Mouse (Mus musculus) left cerebral cortex, adult 9 months (tissue): ENCODE results near the gene Dhx58.
"Not testable (repeated sequence)": the region's sequence is repeated elsewhere in the genome, so short reads cannot be mapped to it uniquely, and the experiment has no call there.

Experiments used
- DNase-seq, 2 experiments: peaks; one replicate each; pipeline ENCODE4 v3.0.0; 2022; ENCODE audit warnings: low spot score in 2 of 2

Gene Dhx58

GRCm38 (mm10) chr11:100700710-100701109 lies 3.4 kb downstream of the Dhx58 start:
- no peak for DNase-seq

DNA sequence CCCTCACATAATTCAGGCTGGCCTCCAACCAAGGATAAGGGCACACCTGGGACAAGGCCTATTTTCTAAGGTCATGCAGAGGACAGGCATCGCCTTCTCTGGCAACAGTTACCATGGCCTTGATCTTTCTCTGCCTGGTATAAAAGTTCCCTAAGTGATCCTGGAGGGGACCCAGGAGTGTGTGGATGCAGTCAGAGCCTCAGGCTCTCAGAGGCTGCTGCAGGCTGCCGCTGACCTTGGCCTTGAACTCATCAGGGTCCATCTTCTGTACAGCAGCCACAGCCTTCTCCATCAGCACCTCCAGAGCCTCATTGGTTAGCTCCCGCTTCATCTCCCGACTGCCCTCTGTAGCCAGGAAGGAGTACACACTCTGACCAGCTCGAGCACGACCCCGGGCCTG lies 6.2 kb downstream of the Dhx58 start:
- no peak for DNase-seq

- peak in 1 of 2 experiments; percentile 72 for DNase-seq
Measured at GRCm38 (mm10) chr11:100694926-100695325, 9.1 kb downstream of the Dhx58 start.

DNA sequence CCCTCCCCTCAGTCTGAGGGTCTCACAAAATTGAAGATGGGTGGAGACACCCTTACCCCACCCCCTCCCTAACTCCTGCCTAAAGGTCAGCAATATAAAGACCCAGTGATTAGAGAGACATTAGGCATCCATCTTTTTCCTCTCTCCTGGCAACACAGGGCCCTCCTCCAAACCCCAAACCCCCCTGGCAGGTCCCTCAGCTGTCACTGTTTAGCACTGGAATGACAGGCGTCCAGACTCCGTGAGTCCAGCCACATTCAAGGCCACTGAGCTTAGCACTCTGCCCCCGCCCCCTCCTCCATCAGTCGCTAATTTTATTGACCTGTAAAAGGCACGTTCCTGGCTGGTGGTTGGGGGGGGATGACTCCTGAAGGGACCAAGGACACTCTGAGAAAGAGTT lies 10.9 kb downstream of the Dhx58 start:
- DNase-seq, result no peak

DNA sequence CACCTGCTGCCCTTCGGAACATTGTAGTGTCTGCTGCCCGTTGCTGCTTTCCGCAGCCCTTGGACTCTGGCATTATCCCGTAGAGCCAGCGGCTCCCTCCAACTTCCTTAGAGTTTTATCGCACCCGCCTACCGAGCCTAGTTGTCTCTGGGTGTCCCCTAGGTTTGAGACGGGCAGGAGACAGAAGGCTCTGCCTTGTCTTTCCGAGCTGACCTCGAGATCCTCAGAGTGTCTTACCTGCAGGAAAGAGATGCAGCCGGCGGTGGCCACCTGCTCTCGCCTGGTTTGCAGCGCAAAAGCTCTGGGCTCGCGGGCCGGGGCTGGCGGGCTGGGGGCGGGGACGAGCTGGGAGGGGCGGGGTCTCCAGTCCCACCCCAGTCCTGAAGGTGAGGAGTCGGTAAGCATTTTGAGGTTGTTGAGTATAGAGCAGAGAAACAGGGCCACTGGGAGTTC lies 11.9 kb downstream of the Dhx58 start, which contains the start of gene Zfp385c:
Gene Zfp385c (minus strand): TSS at position 292 of the 453 bp plus-strand sequence.
- no peak for DNase-seq

DNA sequence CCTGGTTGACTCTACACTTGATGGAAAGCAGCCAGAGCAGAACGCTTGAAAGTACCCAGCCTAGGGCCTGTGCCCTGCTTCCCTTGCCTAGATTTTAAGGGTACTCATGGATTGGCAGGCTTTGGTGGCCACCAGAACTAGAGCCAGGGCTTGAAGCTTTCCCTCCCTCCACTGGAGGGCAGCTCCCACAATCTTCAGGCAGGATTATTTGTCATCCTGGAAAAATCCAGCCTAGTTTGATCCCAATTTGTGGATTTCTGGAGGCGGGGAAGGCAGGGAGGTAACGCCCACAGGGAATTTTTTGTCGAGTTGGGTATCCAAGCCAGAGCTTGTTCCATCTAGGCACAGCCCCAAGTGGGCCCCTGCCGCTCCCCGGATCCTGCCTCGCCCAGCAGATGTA lies 13.7 kb downstream of the Dhx58 start:
- no peak for DNase-seq

- no peak for DNase-seq
Measured at GRCm38 (mm10) chr11:100688443-100688842, 15.6 kb downstream of the Dhx58 start.

DNA sequence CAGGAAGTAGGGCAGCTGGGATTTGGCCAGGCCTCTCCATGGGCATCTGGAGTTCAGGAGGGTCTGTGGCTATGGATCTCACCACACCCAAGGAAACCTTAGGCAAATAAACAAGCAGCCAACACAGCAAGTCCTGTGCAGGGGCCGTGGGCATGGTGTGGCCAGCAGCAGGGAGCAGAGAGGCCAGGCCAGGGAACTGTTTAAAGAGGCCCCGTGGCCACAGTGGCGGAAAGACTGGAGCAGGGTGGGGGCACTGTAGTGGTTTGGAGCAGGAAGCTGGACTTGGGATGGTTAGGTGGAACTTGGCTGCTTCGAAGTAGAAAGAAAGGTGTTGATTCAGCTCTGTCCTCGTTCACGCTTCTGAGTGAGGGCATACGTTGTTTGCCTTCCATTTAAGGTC lies 16.8 kb downstream of the Dhx58 start:
- DNase-seq, result no peak

DNA sequence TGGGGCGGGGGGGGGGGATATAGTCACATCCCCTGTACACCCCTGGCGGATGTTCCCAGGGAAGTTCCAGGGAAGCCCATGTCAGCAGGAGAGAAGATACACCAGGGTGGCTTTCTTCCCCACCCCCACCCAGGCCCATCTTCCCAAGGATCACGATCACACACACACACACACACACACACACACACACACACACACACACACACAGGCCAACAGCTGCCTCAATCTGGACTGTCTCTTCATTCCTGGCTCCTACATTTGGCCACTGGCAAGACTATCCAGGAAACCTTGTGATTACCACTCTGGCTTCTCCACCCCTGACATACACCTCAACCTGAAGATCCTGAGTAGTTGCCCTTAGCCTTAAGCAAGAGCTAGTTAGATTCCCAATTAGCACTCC lies 18.7 kb downstream of the Dhx58 start:
- DNase-seq, result no peak

GRCm38 (mm10) chr11:100684084-100684483 lies 20.0 kb downstream of the Dhx58 start:
- DNase-seq, result no peak

- DNase-seq, result no peak
Measured at GRCm38 (mm10) chr11:100682526-100682925, 21.5 kb downstream of the Dhx58 start.

GRCm38 (mm10) chr11:100681826-100682225 lies 22.2 kb downstream of the Dhx58 start:
- no peak for DNase-seq

GRCm38 (mm10) chr11:100677810-100678209 lies 26.3 kb downstream of the Dhx58 start:
- no peak for DNase-seq

DNA sequence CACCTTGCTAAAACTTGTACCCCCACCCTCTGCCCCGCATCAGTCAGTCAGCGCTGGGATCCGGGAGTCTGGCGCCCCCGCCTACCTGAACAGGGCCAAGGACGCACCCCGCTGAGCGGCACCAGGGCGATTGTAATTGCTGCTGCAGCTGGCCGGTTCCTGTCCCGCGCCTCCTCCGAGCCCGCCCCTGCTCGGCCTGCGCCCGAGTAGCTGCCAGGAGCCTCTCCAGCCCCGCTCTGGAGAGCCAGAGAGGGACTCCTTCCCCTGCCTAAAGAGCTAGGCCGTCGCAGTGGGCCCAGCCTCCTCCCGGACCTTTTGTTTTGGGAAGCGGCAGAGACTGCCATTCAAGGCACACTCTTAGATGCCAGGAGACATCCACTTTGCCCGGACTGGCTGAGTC lies 30.9 kb downstream of the Dhx58 start:
- DNase-seq, result no peak

DNA sequence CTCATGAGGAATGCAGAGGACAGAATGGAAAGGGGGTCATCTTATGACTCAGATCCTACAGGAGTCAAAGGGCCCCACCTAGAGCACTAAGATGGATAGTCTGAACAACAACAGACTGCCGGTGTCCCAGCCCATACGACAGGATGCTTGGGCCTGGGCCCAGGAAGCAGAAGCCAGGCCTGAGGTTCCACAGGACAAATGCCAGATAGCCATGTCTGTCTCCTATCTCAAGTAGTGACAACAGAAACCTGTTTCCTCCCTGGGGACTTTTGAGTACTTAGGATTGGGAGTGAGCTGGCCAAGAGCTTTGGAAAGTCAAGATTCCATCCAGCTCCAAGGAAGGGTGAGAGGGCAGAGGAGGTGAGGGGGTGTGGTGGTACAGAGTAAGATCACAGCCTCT lies 32.1 kb downstream of the Dhx58 start:
- DNase-seq, result no peak

- no peak for DNase-seq
Measured at GRCm38 (mm10) chr11:100671049-100671448, 33.0 kb downstream of the Dhx58 start.

GRCm38 (mm10) chr11:100659806-100660205 lies 44.3 kb downstream of the Dhx58 start:
- DNase-seq, result no peak

- no peak for DNase-seq
Measured at GRCm38 (mm10) chr11:100656458-100656857, 47.6 kb downstream of the Dhx58 start.

DNA sequence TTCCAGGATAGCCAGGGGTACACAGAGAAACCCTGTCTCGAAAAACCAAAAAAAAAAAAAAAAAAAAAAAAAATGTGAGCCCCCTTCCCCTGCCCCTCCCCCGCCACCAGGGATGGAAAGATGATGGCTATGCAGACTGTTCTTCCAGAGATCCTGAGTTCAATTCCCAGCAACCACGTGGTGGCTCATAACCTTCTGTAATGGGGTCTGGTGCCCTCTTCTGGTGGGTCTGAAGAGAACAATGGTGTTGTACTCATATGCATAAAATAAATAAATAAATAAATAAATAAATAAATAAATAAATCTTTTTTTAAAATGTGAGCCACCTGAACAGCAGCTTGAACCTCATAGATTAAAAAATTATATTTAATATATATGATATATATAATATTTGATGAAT lies 48.5 kb downstream of the Dhx58 start:
- DNase-seq, result not testable (repeated sequence)

- no peak for DNase-seq
Measured at GRCm38 (mm10) chr11:100651748-100652147, 52.3 kb downstream of the Dhx58 start.

- DNase-seq, result no peak
Measured at GRCm38 (mm10) chr11:100651205-100651604, 52.9 kb downstream of the Dhx58 start.

GRCm38 (mm10) chr11:100648405-100648804 lies 55.7 kb downstream of the Dhx58 start:
- no peak for DNase-seq

DNA sequence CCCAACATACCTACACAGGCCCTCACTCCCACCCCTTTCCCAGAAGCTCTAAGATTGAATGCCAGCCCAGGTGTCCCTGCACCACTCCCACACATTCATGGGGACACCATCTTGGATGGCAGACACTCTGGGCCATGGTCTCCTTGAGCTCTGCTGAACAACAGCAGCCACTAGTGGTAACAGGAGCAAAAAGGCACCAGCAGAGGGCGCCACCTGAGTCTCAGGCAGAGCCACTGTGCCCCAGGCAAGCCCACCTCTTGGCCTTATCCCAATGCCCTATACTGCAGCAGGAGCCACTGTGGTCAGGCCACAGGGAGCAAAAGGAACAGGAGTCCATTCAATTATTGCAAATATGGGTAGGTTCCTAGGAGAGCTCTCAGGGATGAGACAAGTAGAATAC lies 57.8 kb downstream of the Dhx58 start:
- no peak for DNase-seq
